Mouse (Mus musculus) liver, embryonic 13.5 days (tissue): Measurements from ENCODE around the gene Sgms2. TPM values are rescaled to one million over a fixed set of nuclear protein-coding genes. Genes with fewer than 3 reads are reported as not detected.

ENCODE experiments used
- ATAC-seq: fragments of 200-750 bp; cut with Nextera tagmentation; 2 replicates; pipeline ENCODE4 v1.8.0; 2017; ENCODE audit warnings: low read depth, mild to moderate bottlenecking, moderate number of reproducible peaks, moderate library complexity
- DNase-seq: peaks from one replicate; pipeline ENCODE4 v3.0.0; 2022
- H3K27ac ChIP-seq: fragments of 300-500 bp; sonication (generic); 2 replicates; pipeline ENCODE4 v1.5.1; 2015; ENCODE audit warnings: moderate library complexity, mild to moderate bottlenecking, inconsistent platforms
- H3K27me3 ChIP-seq: fragments of 300-500 bp; sonication (generic); 2 replicates; pipeline ENCODE4 v1.6.1; 2015; ENCODE audit warnings: mild to moderate bottlenecking, inconsistent platforms
- H3K36me3 ChIP-seq: fragments of 300-500 bp; sonication (generic); 2 replicates; pipeline ENCODE4 v1.6.1; 2015; ENCODE audit warnings: mild to moderate bottlenecking, inconsistent platforms
- H3K4me1 ChIP-seq: fragments of 300-500 bp; sonication (generic); replicated peaks from 2 replicates; pipeline ENCODE4 v1.6.1; 2015; ENCODE audit warnings: inconsistent platforms
- H3K4me2 ChIP-seq: fragments of 300-500 bp; sonication (generic); 2 replicates; pipeline ENCODE4 v1.6.1; 2015; ENCODE audit warnings: inconsistent platforms, mild to moderate bottlenecking, moderate library complexity
- H3K4me3 ChIP-seq: fragments of 300-500 bp; sonication (generic); replicated peaks from 2 replicates; pipeline ENCODE4 v1.5.1; 2015; ENCODE audit warnings: mild to moderate bottlenecking, inconsistent platforms
- H3K9ac ChIP-seq: fragments of 300-500 bp; sonication (generic); 2 replicates; pipeline ENCODE4 v1.6.1; 2015; ENCODE audit warnings: mild to moderate bottlenecking, inconsistent platforms
- H3K9me3 ChIP-seq: fragments of 300-500 bp; sonication (generic); replicated peaks from 2 replicates; pipeline ENCODE4 v1.6.1; 2016; ENCODE audit warnings: inconsistent platforms
- WGBS: fragments of 180-500 bp; shearing (Covaris S2); methylation state at CpG from one replicate; pipeline ENCODE4 v1.1.7; 2015; ENCODE audit not compliant: insufficient replicate concordance; 5-methylcytosine and 5-hydroxymethylcytosine counted together
- polyA plus RNA-seq: library from polyadenylated mRNA; unstranded; fragments of >200 nt; fragmentation: Nextera tagmentation; extraction: Ambion mirVana; gene quantifications from 2 replicates; pipeline ENCODE4 v1.2.1, GENCODE M21; 2015

Gene Sgms2
- polyA plus RNA-seq, 1 experiment from 2014 or later: 1.7 TPM

GRCm38 (mm10) chr3:131483650-131484049 lies 7.6 kb downstream of the Sgms2 start:
- Histone ChIP-seq H3K4me1 (no peaks in the 10 kb centered on the region), H3K27me3 (peaks cover 15% of the 10 kb centered on the region), H3K27ac (no peak overlapping the region), H3K36me3 (no peaks in the 10 kb centered on the region), H3K4me3 (no peak overlapping the region), H3K4me2 (no peak overlapping the region), H3K9me3 (no peaks in the 10 kb centered on the region), H3K9ac (no peak overlapping the region)
- ATAC-seq (no peak), DNase-seq (no peak)
- WGBS: 67% methylated on average over 7 of the region's 7 CpGs

GRCm38 (mm10) chr3:131481976-131482712 lies 9.1 kb downstream of the Sgms2 start:
- H3K27me3 ChIP-seq: peaks cover 1% of the 10 kb centered on the region
- no peaks in the 10 kb centered on the region for H3K4me1 ChIP-seq
- H3K4me3 ChIP-seq: no peak overlapping the region
- no peaks in the 10 kb centered on the region for H3K36me3 ChIP-seq
- no peaks in the 10 kb centered on the region for H3K9me3 ChIP-seq
- no peak overlapping the region for H3K4me2 ChIP-seq
- no peak overlapping the region for H3K9ac ChIP-seq
- ATAC-seq: no peak
- 61% methylated on average over 17 of the region's 17 CpGs for WGBS
- no peak overlapping the region for H3K27ac ChIP-seq
- no peak for DNase-seq

DNA sequence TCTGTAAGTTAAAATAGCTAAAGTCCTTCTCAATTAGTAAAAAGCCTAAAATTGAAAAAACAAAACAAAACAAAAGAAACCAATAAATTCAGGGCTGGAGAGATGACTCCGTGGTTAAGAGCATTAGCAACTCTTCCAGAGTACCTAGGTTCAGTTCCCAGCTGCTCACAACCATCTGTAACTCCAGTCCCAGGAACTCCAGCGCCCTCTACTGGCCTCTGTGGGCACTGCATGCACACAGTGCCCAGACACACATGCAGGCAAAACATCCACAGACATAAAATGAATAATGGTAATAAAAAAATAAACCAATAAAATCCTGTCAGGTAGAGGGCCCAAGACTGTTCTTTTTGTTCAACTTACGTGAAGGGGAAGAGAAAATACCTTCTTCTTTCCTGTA lies 10.6 kb downstream of the Sgms2 start:
- Histone ChIP-seq H3K9ac (no peak overlapping the region), H3K4me3 (no peak overlapping the region), H3K9me3 (no peaks in the 10 kb centered on the region), H3K27ac (no peak overlapping the region), H3K27me3 (no peaks in the 10 kb centered on the region), H3K36me3 (no peaks in the 10 kb centered on the region), H3K4me1 (no peaks in the 10 kb centered on the region), H3K4me2 (no peak overlapping the region)
- no peak for ATAC-seq
- 46% methylated on average over 3 of the region's 3 CpGs for WGBS
- DNase-seq: no peak

- no peak for ATAC-seq
- DNase-seq: no peak
- Histone ChIP-seq H3K4me3 (no peak overlapping the region), H3K9ac (no peak overlapping the region), H3K4me2 (no peak overlapping the region), H3K9me3 (no peaks in the 10 kb centered on the region), H3K27ac (no peak overlapping the region), H3K4me1 (no peaks in the 10 kb centered on the region), H3K36me3 (no peaks in the 10 kb centered on the region), H3K27me3 (no peaks in the 10 kb centered on the region)
- 66% methylated on average over 3 of the region's 3 CpGs for WGBS
Observed at GRCm38 (mm10) chr3:131479415-131479814, 11.8 kb downstream of the Sgms2 start.

GRCm38 (mm10) chr3:131476002-131476401 lies 15.2 kb downstream of the Sgms2 start:
- H3K36me3 ChIP-seq: no peaks in the 10 kb centered on the region
- H3K9ac ChIP-seq: no peak overlapping the region
- peaks cover 8% of the 10 kb centered on the region; the same call in 1 of the 2 replicates for H3K4me1 ChIP-seq
- no peaks in the 10 kb centered on the region for H3K9me3 ChIP-seq
- no peak overlapping the region for H3K27ac ChIP-seq
- H3K27me3 ChIP-seq: no peaks in the 10 kb centered on the region
- 79% methylated on average over 10 of the region's 10 CpGs for WGBS
- no peak overlapping the region for H3K4me3 ChIP-seq
- ATAC-seq (no peak), DNase-seq (no peak)
- no peak overlapping the region for H3K4me2 ChIP-seq

DNA sequence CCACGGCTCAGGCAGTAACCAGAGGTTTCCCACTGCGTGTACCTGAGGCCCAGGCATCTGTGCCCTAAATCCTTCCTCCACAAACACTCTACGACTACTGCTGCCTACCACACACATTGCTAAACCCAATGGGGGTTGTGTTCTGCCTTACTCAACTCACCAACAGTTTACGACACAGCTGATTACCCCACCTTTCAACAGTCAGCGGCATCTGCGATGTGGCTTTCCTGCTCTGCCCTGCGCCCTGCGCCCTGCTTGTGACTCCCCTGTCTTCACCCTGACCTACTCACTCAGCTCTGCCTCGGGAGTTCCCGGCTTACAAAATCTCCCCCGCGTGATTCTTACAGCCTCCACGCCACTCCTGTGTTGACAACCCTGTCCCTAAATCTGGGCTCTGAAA lies 16.7 kb downstream of the Sgms2 start:
- Histone ChIP-seq H3K4me1 (peaks cover 8% of the 10 kb centered on the region; the same call in 1 of the 2 replicates), H3K4me2 (no peak overlapping the region), H3K27me3 (no peaks in the 10 kb centered on the region), H3K4me3 (no peak overlapping the region), H3K9me3 (no peaks in the 10 kb centered on the region), H3K27ac (no peak overlapping the region), H3K9ac (no peak overlapping the region), H3K36me3 (no peaks in the 10 kb centered on the region)
- 44% methylated on average over 13 of the region's 13 CpGs for WGBS
- DNase-seq: peak; percentile 20
- peak; percentile 59 for ATAC-seq

DNA sequence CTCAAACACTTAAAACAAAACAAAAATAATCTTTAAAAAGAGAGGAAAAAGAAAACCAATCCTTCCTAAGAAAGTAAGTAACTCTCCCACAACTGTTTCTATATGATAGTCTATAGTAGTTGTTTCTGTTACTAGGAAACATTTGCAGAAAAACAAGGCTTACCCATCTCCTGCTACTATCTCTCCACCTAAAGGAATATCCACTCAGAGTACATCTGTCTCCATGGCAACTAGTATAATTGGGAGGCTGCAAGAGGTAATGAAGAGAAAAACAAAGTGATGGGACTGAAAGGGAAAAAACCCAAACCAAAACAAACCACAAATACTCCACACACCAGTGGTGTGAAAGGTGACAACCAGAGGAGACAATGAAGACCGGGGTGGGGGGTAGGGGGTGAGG lies 17.7 kb downstream of the Sgms2 start:
- Histone ChIP-seq H3K27me3 (no peaks in the 10 kb centered on the region), H3K4me3 (no peak overlapping the region), H3K36me3 (no peaks in the 10 kb centered on the region), H3K9ac (no peak overlapping the region), H3K4me2 (no peak overlapping the region), H3K4me1 (peaks cover 8% of the 10 kb centered on the region; the same call in 1 of the 2 replicates), H3K27ac (no peak overlapping the region), H3K9me3 (no peaks in the 10 kb centered on the region)
- no peak for ATAC-seq
- 25% methylated on average over 1 of the region's 1 CpGs for WGBS
- DNase-seq: no peak

DNA sequence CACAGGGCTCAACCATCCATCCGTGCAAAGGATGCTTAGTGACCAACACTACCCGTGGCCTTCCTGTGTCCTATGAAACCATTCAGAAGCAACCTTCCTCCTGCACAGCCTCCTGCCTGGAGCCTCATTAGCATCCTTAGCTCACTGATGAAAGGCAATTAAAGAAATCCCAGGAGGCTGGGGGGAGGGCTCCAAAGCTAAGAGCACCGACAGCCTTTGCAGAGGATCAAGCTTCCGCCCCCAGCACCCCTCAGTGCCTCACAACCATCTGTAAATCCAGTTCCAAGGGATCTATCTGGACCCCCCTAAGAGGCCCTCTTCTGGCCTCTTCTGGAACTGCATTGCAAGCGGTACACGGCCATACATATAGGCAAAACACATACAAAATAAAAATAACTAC lies 19.4 kb downstream of the Sgms2 start:
- WGBS: 49% methylated on average over 6 of the region's 6 CpGs

DNA sequence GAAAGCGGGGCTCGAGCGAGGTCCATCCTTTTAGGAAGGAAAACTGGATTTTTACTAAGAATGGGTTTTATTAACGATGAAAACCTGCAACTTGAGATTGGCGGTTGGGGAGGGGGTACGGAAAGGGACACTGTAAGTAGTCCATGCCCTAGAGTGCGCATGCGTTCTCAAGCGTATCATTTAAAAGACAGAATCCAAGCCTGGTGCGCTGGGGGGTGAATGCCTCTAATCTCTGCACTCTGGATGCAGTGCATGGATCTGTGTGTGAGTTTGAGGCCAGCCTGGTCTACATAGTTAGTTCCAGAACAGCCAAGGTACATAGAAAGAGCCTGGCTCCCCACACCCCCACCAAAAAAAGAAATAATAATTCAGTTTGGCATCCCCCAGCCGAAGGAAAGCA lies 19.8 kb downstream of the Sgms2 start:
- Histone ChIP-seq H3K36me3 (no peaks in the 10 kb centered on the region), H3K9ac (no peak overlapping the region), H3K4me1 (peaks cover 8% of the 10 kb centered on the region; the same call in 1 of the 2 replicates), H3K27ac (no peak overlapping the region), H3K27me3 (no peaks in the 10 kb centered on the region), H3K4me3 (no peak overlapping the region), H3K4me2 (no peak overlapping the region), H3K9me3 (no peaks in the 10 kb centered on the region)
- WGBS: 70% methylated on average over 11 of the region's 11 CpGs
- no peak for ATAC-seq
- no peak for DNase-seq

More for the DNA sequence above, 19.4 kb downstream of the Sgms2 start:
- DNase-seq: no peak
- Histone ChIP-seq H3K9me3 (no peaks in the 10 kb centered on the region), H3K4me1 (peaks cover 8% of the 10 kb centered on the region; the same call in 1 of the 2 replicates), H3K27ac (no peak overlapping the region), H3K27me3 (no peaks in the 10 kb centered on the region), H3K4me3 (no peak overlapping the region), H3K9ac (no peak overlapping the region), H3K36me3 (no peaks in the 10 kb centered on the region), H3K4me2 (no peak overlapping the region)
- ATAC-seq: no peak

- Histone ChIP-seq H3K36me3 (no peaks in the 10 kb centered on the region), H3K4me2 (no peak overlapping the region), H3K9me3 (no peaks in the 10 kb centered on the region), H3K4me1 (peaks cover 8% of the 10 kb centered on the region; the same call in 1 of the 2 replicates), H3K9ac (no peak overlapping the region), H3K27ac (no peak overlapping the region), H3K27me3 (no peaks in the 10 kb centered on the region), H3K4me3 (no peak overlapping the region)
- ATAC-seq (no peak), DNase-seq (no peak)
- 52% methylated on average over 9 of the region's 9 CpGs for WGBS
Observed at GRCm38 (mm10) chr3:131470837-131471236, 20.4 kb downstream of the Sgms2 start.

DNA sequence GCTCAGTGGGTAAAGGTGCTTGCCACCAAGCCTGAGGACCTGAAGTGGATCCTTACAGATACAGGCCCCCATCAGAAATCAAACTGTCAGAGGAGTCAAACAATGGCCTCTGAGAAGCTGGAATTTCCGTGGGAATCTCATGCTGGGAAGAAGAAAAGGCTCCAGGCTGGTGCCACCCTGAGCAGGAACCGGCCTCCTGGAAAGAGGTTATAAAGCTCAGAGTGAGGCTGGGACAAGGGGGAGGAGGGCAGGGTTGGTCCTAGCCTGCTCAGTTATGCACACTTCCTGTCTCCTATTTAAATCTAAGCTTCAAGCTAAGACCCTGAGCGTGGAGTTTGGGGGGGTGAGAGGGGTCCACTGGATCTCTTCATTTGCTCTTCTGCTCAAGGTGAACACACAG lies 21.6 kb downstream of the Sgms2 start:
- H3K9ac ChIP-seq: no peak overlapping the region
- no peak for ATAC-seq
- 36% methylated on average over 3 of the region's 3 CpGs for WGBS
- H3K27me3 ChIP-seq: no peaks in the 10 kb centered on the region
- no peak overlapping the region for H3K27ac ChIP-seq
- DNase-seq: no peak
- H3K36me3 ChIP-seq: no peaks in the 10 kb centered on the region
- no peak overlapping the region for H3K4me2 ChIP-seq
- no peaks in the 10 kb centered on the region for H3K9me3 ChIP-seq
- peaks cover 8% of the 10 kb centered on the region; the same call in 1 of the 2 replicates for H3K4me1 ChIP-seq
- no peak overlapping the region for H3K4me3 ChIP-seq

DNA sequence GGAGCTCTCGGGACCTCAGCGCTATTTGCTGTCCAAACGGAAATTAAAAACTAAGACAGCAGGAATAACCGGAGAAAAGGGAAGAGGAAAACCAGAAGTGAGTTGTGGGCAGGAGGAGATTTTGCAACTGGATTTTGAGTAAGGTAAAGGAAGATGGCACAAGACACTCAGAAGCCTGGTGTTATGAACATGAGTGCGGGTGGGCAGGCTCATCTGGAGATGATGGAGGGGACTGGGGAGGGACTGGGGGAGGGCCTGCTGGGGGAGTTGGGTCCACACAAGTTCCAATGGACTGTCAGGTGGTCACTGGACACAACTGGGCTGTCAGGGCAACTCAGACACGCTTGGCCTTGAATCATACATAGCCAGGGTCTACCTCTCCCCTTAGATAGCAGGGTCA lies 24.8 kb downstream of the Sgms2 start:
- no peak overlapping the region for H3K9ac ChIP-seq
- DNase-seq: no peak
- no peak overlapping the region for H3K4me2 ChIP-seq
- H3K36me3 ChIP-seq: no peaks in the 10 kb centered on the region
- WGBS: 60% methylated on average over 6 of the region's 6 CpGs
- ATAC-seq: no peak
- peaks cover 2% of the 10 kb centered on the region; the same call in 1 of the 2 replicates for H3K4me1 ChIP-seq
- H3K9me3 ChIP-seq: no peaks in the 10 kb centered on the region
- no peaks in the 10 kb centered on the region for H3K27me3 ChIP-seq
- no peak overlapping the region for H3K4me3 ChIP-seq
- H3K27ac ChIP-seq: no peak overlapping the region
